Mouse (Mus musculus): ENCODE measurements around the gene Sctr. TPM values are rescaled to one million over a fixed set of nuclear protein-coding genes. Genes with fewer than 3 reads are reported as not detected.

The Sctr gene
- total RNA-seq, 2 experiments from 2014 or later = 2.0 to 2.4 TPM

DNA sequence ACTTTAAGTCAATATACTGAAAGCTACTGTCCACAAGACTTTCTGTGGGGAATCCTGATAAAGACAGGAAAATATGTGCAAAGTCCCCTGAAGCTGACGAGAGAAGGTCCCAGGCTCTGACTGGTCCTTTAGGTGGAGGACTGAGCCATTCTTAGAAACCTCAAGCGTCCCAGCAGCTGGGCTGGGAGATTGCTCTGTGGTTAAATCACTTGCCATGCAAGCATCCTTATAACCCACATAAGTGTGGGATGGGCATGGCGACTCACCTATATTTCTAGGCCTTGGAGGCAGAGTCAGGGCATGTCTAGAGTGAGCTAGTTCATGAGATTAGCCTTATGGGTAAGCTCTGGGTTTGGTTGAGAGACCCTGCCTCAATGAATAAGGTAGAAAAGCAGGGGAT is 59.9 kb downstream of the Sctr start:
- DNase-seq (ENCODE audit: low spot score in 2 of 2) = no peak

- no peak for DNase-seq (ENCODE audit: low spot score in 2 of 2)
These were observed 62.4 kb downstream of the Sctr start for GRCm38 (mm10) chr1:120069120-120069519.

GRCm38 (mm10) chr1:120070168-120070567 is 63.5 kb downstream of the Sctr start:
- DNase-seq (ENCODE audit: low spot score in 2 of 2) = no peak

- DNase-seq (ENCODE audit: low spot score in 2 of 2) = no peak
These were observed 64.4 kb downstream of the Sctr start for GRCm38 (mm10) chr1:120071133-120071532.

- DNase-seq (ENCODE audit: low spot score in 2 of 2) = peak in 1 of 2 experiments; percentile 9
These were observed 66.2 kb downstream of the Sctr start for GRCm38 (mm10) chr1:120072900-120073299.

DNA sequence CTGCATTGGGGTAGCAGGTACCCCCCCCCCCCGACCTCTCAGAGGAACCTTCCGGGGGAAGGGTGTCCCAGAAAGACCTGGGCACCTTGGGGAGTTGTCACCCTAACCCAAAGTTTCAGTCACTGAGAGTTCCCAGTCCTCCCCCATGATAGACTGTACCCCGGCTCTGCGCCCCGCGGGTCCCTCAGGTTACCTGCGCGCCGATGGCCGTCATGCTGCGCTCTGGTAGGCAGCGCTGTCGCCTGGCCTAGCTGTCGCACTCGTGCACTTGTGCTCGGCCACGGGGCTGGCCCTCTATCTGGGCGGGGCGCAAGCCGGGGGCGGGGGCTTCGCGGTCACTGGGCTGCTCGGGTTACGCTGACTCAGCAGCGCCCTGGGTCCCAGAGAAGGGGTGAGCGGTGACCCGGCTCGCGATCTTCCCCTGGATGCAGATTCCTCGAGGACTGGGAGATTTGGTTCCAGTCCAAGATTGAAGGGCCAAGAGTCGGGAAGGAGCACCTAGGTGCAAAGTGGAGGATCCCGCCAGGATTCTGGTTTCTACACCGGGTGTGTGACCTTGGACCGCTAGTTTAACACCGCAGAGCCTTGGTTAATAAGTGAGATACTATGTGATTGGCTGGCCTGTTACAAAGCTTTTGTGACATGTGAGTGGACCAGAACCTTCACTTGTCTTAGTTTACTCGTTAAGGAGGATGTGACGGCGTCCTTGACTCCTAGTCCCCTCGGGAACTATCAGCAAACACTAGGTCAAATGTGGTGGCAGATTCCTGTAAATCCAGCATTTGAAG is 67.0 kb downstream of the Sctr start, which contains the start of gene Tmem37:
Tmem37 (minus strand) TSS at position 556 of the 788 bp plus-strand sequence.
- DNase-seq (ENCODE audit: low spot score in 2 of 2) = peak; percentile 25 to 33

DNA sequence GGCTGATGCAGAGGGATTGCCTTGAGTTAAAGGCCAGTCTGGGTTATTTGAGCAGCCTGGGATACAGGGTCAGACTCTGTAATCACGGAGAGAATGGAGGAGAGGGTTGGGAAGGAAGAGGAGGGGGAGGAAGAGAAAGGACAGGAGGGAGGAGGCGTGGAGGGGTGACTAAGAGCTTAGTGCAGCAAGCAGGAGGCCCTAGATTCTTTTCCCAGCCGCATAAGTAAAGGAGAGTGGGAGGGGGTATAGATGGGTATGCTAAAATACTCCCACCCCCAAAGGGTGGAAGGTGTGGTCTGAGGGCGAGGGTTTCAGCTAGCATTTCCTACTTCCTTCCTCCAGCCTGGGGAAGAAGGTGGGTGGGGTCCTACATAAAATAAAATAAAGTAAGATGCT is 67.6 kb downstream of the Sctr start:
- DNase-seq (ENCODE audit: low spot score in 2 of 2) = no peak

GRCm38 (mm10) chr1:120074931-120075330 is 68.2 kb downstream of the Sctr start:
- DNase-seq (ENCODE audit: low spot score in 2 of 2) = no peak

DNA sequence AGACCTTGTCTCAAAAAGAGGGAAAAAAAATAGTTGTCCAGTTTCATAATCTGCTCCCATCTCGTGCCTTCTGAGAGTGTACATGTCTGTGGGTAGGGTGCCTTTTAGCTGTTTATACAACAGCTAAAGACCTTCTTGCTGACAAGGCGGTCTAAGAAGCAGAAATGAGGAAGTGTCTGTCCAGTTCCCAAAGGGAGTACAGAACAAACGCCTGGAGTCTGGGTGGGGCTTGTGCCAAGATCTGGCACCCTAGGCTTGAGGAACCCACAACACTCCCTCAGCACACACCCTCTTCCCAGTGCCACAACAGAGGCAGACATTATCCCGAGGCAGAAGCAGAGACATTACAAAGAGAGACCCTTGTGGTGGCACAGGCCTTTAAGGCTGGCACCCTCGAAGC is 68.8 kb downstream of the Sctr start:
- DNase-seq (ENCODE audit: low spot score in 2 of 2) = peak in 1 of 2 experiments; percentile 9

- no peak for DNase-seq (ENCODE audit: low spot score in 2 of 2)
These were observed 71.2 kb downstream of the Sctr start for GRCm38 (mm10) chr1:120077746-120078410.

GRCm38 (mm10) chr1:120080632-120081031 is 73.9 kb downstream of the Sctr start:
- no peak for DNase-seq (ENCODE audit: low spot score in 2 of 2)

DNA sequence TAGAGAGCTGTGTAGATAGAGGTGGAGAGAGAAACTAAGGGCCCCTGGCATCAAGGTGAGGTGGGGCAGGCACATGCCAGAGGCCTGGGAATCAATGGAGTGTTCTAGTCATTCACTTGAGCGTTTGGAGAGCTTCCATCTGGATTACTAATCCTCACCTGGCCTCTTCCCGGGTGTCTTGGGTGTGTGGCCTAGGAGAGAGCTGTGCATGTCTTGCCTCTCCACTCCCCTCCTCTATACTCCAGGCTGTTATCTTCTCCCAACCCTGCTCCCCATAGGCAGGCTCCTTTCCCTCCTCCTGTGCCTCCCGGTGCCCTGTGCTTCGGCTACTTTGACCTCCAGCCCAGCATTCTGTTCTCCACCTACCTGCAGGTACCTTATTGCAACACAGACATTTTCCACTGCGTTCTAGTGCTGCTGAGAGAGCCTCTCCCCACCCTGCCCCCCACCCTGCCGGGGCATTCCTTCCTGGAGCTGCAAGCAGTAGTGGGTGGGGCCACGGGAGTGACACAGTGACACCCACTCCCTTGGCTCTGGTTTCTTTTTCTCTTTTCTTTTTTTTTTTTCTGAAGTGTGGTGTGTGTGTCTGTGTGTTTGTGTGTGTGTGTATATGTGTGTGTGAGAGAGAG is 76.4 kb downstream of the Sctr start:
- no peak for DNase-seq (ENCODE audit: low spot score in 2 of 2)

DNA sequence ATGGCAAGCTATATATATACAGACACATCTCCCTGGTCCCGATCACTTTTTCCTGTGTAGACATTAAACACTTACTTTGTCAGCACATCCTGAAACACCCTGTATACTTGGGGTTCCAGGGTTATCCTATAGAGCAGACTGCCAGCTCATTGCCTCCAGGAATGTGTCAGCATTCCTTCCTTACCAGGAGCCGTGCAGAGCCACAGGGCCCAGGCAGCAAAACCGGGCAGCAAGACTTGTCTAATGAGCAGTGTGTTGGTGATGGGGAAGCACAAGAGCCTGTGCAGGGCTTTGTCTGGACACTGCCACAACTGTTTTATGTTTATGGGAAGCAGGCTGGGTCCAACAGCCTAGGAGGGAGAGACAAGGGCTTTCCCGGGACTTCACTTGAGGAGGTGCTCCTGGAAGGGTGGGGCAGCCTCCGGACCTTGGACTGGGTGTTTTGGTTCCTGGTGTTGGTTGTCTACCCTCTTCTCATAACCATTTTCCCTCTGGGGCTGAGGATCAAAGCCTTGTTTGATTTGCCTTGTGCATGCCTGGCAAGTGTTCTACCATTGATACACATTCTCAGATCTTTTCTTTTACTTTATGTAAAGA is 77.3 kb downstream of the Sctr start:
- DNase-seq (ENCODE audit: low spot score in 2 of 2) = no peak

- DNase-seq (ENCODE audit: low spot score in 2 of 2) = no peak
These were observed 79.0 kb downstream of the Sctr start for GRCm38 (mm10) chr1:120085696-120086095.

GRCm38 (mm10) chr1:120086644-120087043 is 80.0 kb downstream of the Sctr start:
- no peak for DNase-seq (ENCODE audit: low spot score in 2 of 2)

- no peak for DNase-seq (ENCODE audit: low spot score in 2 of 2)
These were observed 82.5 kb downstream of the Sctr start for GRCm38 (mm10) chr1:120089180-120089579.

DNA sequence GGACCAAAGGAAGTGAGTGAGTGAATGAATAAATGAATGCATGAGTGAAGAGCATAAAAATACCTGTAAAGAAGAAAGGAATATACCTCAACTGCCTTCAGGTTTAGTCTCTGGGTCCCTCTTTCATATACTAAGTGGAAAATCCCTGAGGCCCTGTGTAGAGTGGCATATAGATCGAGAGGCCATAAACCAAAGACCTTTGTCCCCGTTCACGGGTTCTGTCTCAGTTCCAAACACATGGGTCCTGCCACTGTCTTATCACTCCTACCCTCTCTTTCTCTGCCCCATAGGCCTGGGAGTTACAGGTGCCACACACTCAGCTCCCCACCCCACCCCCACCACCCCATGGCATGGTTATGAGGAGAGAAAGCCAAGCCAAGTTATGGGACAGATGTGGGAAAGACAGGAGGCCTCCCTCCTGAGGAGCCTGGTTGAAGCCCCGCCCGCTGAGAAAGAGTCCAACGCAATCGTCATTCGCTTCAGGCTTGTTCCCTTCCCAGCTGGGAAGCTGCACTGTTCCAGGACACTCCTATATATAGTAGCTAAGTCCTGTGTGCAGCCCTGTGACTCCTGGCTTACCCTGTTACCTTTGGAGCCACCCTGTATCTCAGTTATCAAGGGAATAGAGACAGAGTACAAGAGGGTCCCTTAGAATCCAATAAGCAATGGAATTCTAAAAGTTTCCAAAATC is 84.3 kb downstream of the Sctr start:
- DNase-seq (ENCODE audit: low spot score in 2 of 2) = no peak

DNA sequence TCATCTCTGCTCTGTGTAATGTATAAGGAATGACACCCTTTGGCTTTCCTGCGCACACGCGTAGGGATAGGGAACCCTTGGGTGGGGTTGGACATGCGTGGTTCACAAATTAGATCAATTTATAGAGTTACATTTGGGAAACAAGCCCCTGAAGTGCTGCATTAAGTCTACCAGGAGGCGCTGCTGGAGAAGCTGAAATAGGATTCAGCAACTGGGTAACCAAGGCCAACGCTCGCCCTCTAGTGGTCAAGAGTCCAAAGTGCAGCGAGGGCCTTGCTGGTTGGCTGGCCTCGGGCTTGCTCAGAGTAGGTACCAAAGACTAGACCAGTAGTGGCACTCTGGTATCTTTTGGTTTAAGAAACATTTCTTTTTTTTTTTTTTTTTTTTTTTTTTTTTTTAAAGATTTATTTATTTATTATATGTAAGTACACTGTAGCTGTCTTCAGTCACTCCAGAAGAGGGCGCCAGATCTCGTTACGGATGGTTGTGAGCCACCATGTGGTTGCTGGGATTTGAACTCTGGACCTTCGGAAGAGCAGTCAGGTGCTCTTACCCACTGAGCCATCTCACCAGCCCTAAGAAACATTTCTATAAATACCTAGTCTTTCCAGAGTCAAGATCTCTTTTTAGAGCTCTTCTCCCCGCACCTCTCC is 86.9 kb downstream of the Sctr start:
- DNase-seq (ENCODE audit: low spot score in 2 of 2) = peak; percentile 79 to 90

DNA sequence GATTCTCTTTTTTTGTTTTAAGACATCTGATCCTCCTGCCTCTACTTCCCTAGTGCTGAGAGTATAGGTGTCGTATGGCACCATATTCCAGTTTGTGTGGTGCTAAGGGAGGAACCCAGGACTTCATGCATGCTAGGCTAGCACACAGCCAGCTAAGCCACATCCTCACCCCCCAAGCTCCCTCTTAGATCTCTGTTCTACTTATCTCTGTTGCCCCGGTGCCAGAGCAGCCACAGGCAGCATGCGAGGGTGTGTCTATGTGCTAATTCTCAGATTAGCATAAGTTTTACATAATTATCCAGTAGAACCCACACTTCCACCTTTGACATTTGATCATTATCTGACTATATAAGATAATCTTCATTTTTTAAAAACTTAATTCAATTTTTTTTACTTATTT is 88.2 kb downstream of the Sctr start:
- DNase-seq (ENCODE audit: low spot score in 2 of 2) = no peak

- peak; percentile 56 to 74 for DNase-seq (ENCODE audit: low spot score in 2 of 2)
These were observed 91.6 kb downstream of the Sctr start for GRCm38 (mm10) chr1:120098327-120098726.

DNA sequence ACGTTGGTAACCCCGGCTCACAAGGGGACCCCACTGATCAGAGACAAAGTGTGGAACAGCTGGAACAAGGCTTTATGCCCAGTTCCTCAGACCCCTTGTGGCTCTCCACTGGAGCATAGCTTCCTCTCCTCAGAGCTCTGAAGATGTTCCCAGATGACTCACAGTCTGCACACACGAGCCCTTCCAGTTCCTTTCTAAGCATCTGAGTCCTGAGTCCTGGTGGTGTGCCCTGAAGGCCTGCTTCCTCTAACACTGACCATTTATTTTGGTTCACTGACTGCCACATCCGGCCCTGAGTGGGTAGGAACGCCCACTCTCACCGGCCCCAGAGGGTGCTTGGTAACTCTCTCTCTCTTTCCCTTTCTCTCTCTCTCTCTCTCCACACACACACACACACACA is 92.8 kb downstream of the Sctr start:
- DNase-seq (ENCODE audit: low spot score in 2 of 2) = peak in 1 of 2 experiments; percentile 13
